Mouse (Mus musculus): ENCODE results near the gene Mettl13. TPM values are rescaled to one million over a fixed set of nuclear protein-coding genes. Genes with fewer than 3 reads are reported as not detected.

The Mettl13 gene
- polyA plus RNA-seq (2015; fragmentation: Nextera tagmentation; extraction: Ambion mirVana): 9.0 and 9.1 TPM in 2 replicates

- H3K4me1 ChIP-seq (replicated peaks; ENCODE audit: control insufficient read depth, insufficient read depth): no peaks in the 10 kb centered on the region
- under 1% methylated on average over 52 of the region's 52 CpGs for WGBS
- peak; percentile 99 for ATAC-seq (ENCODE audit: low FRiP score, low TSS enrichment)
- DNase-seq (ENCODE audit: low spot score): peak; percentile 95
- H3K9me3 ChIP-seq (ENCODE audit: control insufficient read depth, low read length): no peaks in the 10 kb centered on the region
- H3K36me3 ChIP-seq (ENCODE audit: control insufficient read depth, insufficient read depth, low read length): peaks cover 4% of the 10 kb centered on the region; the same call in 1 of the 2 replicates
- H3K4me2 ChIP-seq (replicated peaks; ENCODE audit: low read depth): peak within 1 kb of the TSS; percentile 68
- peak within 1 kb of the TSS; percentile 58 for H3K9ac ChIP-seq (ENCODE audit: low read length)
- no peaks in the 10 kb centered on the region for H3K27me3 ChIP-seq (ENCODE audit: control insufficient read depth, insufficient read depth, low read length)
- TF ChIP-seq CTCF (IDR thresholded peaks at IDR 0.05; ENCODE audit: low read depth): peak; percentile 2; the same call in 1 of the 2 replicates
- no peak for TF ChIP-seq EP300 (optimal IDR thresholded peaks at IDR 0.05)
- H3K27ac ChIP-seq (replicated peaks): peak within 1 kb of the TSS; percentile 41
- peak within 1 kb of the TSS; percentile 49 for H3K4me3 ChIP-seq (ENCODE audit: low read depth, low read length)
Observed at GRCm38 (mm10) chr1:162548016-162548916, at the start of gene Mettl13. TSS of gene Mettl13 (minus strand) at chr1:162548551.

GRCm38 (mm10) chr1:162597379-162598102 is 49.2 kb upstream of the Mettl13 start:
- no peaks in the 10 kb centered on the region for H3K4me1 ChIP-seq (replicated peaks; ENCODE audit: control insufficient read depth, insufficient read depth)
- no peak overlapping the region for H3K9ac ChIP-seq (ENCODE audit: low read length)
- 63% methylated on average over 3 of the region's 3 CpGs for WGBS
- no peak overlapping the region for H3K4me2 ChIP-seq (replicated peaks; ENCODE audit: low read depth)
- ATAC-seq (ENCODE audit: low FRiP score, low TSS enrichment) (no peak; the same call in 1 of the 2 replicates), DNase-seq (ENCODE audit: low spot score) (no peak)
- TF ChIP-seq EP300 (optimal IDR thresholded peaks at IDR 0.05): no peak
- TF ChIP-seq CTCF (IDR thresholded peaks at IDR 0.05; ENCODE audit: low read depth): no peak
- H3K9me3 ChIP-seq (ENCODE audit: control insufficient read depth, low read length): no peaks in the 10 kb centered on the region
- H3K36me3 ChIP-seq (ENCODE audit: control insufficient read depth, insufficient read depth, low read length): peaks cover 4% of the 10 kb centered on the region; the same call in 1 of the 2 replicates
- H3K27ac ChIP-seq (replicated peaks): no peak overlapping the region
- no peak overlapping the region for H3K4me3 ChIP-seq (ENCODE audit: low read depth, low read length)
- H3K27me3 ChIP-seq (ENCODE audit: control insufficient read depth, insufficient read depth, low read length): no peaks in the 10 kb centered on the region

GRCm38 (mm10) chr1:162590415-162590997 is 42.2 kb upstream of the Mettl13 start:
- Histone ChIP-seq H3K27me3 (ENCODE audit: control insufficient read depth, insufficient read depth, low read length) (no peaks in the 10 kb centered on the region), H3K9ac (ENCODE audit: low read length) (no peak overlapping the region), H3K9me3 (ENCODE audit: control insufficient read depth, low read length) (no peaks in the 10 kb centered on the region), H3K36me3 (ENCODE audit: control insufficient read depth, insufficient read depth, low read length) (no peaks in the 10 kb centered on the region; the same call in 1 of the 2 replicates), H3K4me2 (replicated peaks; ENCODE audit: low read depth) (no peak overlapping the region), H3K4me1 (replicated peaks; ENCODE audit: control insufficient read depth, insufficient read depth) (no peaks in the 10 kb centered on the region), H3K4me3 (ENCODE audit: low read depth, low read length) (no peak overlapping the region), H3K27ac (replicated peaks) (no peak overlapping the region)
- no peak for ATAC-seq (ENCODE audit: low FRiP score, low TSS enrichment)
- 83% methylated on average over 8 of the region's 8 CpGs for WGBS
- no peak for TF ChIP-seq CTCF (IDR thresholded peaks at IDR 0.05; ENCODE audit: low read depth)
- TF ChIP-seq EP300 (optimal IDR thresholded peaks at IDR 0.05): no peak
- no peak for DNase-seq (ENCODE audit: low spot score)

DNA sequence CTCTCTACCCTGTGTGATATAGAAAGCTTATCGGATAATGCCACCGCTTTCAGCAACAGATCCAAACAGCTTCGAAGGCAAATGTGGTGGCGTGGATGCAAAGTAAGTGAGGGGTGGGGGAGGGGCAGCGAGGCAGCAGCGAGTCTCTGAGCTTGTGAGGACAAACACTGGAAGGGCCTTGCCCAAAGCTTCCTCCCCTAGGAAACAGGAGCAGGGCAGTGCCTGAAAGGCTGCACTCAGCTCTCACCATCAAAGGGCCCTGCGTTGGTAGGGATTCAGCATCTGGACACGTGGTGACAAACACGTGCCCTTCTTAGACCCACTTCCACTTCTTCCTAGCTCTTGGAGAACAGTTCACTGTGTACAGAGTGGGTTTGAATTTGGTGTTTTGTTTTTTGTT is 41.1 kb upstream of the Mettl13 start:
- Histone ChIP-seq H3K9ac (ENCODE audit: low read length) (no peak overlapping the region), H3K27ac (replicated peaks) (no peak overlapping the region), H3K9me3 (ENCODE audit: control insufficient read depth, low read length) (no peaks in the 10 kb centered on the region), H3K4me3 (ENCODE audit: low read depth, low read length) (no peak overlapping the region), H3K27me3 (ENCODE audit: control insufficient read depth, insufficient read depth, low read length) (no peaks in the 10 kb centered on the region), H3K36me3 (ENCODE audit: control insufficient read depth, insufficient read depth, low read length) (no peaks in the 10 kb centered on the region), H3K4me2 (replicated peaks; ENCODE audit: low read depth) (no peak overlapping the region), H3K4me1 (replicated peaks; ENCODE audit: control insufficient read depth, insufficient read depth) (no peaks in the 10 kb centered on the region)
- DNase-seq (ENCODE audit: low spot score) (no peak), ATAC-seq (ENCODE audit: low FRiP score, low TSS enrichment) (no peak)
- TF ChIP-seq CTCF (IDR thresholded peaks at IDR 0.05; ENCODE audit: low read depth) (no peak), EP300 (optimal IDR thresholded peaks at IDR 0.05) (no peak)
- WGBS: 29% methylated on average over 9 of the region's 9 CpGs

GRCm38 (mm10) chr1:162588606-162589005 is 40.3 kb upstream of the Mettl13 start:
- no peak overlapping the region for H3K4me2 ChIP-seq (replicated peaks; ENCODE audit: low read depth)
- WGBS: 41% methylated on average over 3 of the region's 3 CpGs
- no peak overlapping the region for H3K4me3 ChIP-seq (ENCODE audit: low read depth, low read length)
- H3K27ac ChIP-seq (replicated peaks): no peak overlapping the region
- TF ChIP-seq CTCF (IDR thresholded peaks at IDR 0.05; ENCODE audit: low read depth) (no peak), EP300 (optimal IDR thresholded peaks at IDR 0.05) (no peak)
- H3K36me3 ChIP-seq (ENCODE audit: control insufficient read depth, insufficient read depth, low read length): no peaks in the 10 kb centered on the region; the same call in 1 of the 2 replicates
- H3K27me3 ChIP-seq (ENCODE audit: control insufficient read depth, insufficient read depth, low read length): no peaks in the 10 kb centered on the region
- no peaks in the 10 kb centered on the region for H3K9me3 ChIP-seq (ENCODE audit: control insufficient read depth, low read length)
- no peak overlapping the region for H3K9ac ChIP-seq (ENCODE audit: low read length)
- no peak for DNase-seq (ENCODE audit: low spot score)
- H3K4me1 ChIP-seq (replicated peaks; ENCODE audit: control insufficient read depth, insufficient read depth): no peaks in the 10 kb centered on the region
- no peak for ATAC-seq (ENCODE audit: low FRiP score, low TSS enrichment)
